Mouse (Mus musculus): Measurements from ENCODE around the gene Akap6. TPM values are rescaled to one million over a fixed set of nuclear protein-coding genes. Genes with fewer than 3 reads are reported as not detected.

Akap6 gene
- polyA plus RNA-seq, 1 experiment from 2014 or later: 10.8 TPM

DNA sequence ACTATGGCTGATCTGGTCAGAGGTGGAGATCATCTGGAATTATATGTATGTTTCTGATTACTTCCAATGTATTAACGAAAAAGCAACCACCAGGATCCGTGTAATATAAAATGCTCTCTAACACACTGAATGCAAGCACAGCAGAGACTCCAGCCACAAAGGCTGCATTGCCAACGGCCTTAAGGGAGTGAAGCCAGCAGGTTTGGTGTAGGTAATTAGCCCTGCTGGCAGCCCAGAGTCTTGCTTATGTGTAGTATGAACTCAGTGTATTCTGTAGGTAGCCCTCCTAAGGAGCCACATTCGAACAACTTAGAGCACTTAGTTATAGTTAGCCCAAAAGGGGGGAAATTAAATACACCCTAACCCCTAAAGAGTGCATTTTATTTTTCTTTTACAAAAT is 426.1 kb downstream of the Akap6 start:
- H3K4me3 ChIP-seq (ENCODE audit: low read length): no peak overlapping the region
- H3K9ac ChIP-seq (ENCODE audit: low read length): no peak overlapping the region
- no peak overlapping the region; the same call in 1 of the 2 replicates for H3K27ac ChIP-seq (ENCODE audit: low read length)
- ATAC-seq (replicated peaks; ENCODE audit: extremely low read depth, insufficient read depth, low FRiP score): no peak
- H3K36me3 ChIP-seq (ENCODE audit: control insufficient read depth, insufficient read depth): peaks cover 2% of the 10 kb centered on the region; the same call in 1 of the 2 replicates
- H3K4me1 ChIP-seq (ENCODE audit: control insufficient read depth, insufficient read depth, low read length): no peaks in the 10 kb centered on the region
- 81% methylated on average over 4 of the region's 4 CpGs for WGBS
- no peaks in the 10 kb centered on the region for H3K9me3 ChIP-seq (replicated peaks; ENCODE audit: control insufficient read depth, low read length)
- H3K27me3 ChIP-seq (ENCODE audit: control insufficient read depth, insufficient read depth, low read length): no peaks in the 10 kb centered on the region
- no peak overlapping the region for H3K4me2 ChIP-seq (ENCODE audit: low read depth, low read length)

DNA sequence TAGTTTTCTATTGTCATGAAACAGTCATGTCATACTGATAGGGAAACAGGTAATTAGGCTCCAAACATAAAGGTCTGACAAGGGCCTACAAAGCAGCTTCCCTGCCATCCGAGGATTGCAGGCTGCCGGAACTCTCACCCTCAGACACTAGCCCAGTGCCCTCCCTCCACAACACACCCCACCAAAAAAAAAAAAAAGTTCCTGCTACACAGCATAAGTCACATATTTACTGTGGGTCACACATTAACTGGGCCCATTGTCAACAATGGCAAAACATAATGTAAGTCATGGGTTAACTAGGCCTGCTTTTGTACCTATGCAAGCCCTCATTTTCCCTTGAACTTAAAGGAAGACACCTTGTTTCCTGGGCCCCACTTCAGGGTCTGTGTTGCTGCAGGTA is 435.0 kb downstream of the Akap6 start:
- Histone ChIP-seq H3K36me3 (ENCODE audit: control insufficient read depth, insufficient read depth) (no peaks in the 10 kb centered on the region), H3K9me3 (replicated peaks; ENCODE audit: control insufficient read depth, low read length) (no peaks in the 10 kb centered on the region), H3K4me2 (ENCODE audit: low read depth, low read length) (no peak overlapping the region), H3K27ac (ENCODE audit: low read length) (no peak overlapping the region), H3K9ac (ENCODE audit: low read length) (no peak overlapping the region), H3K4me1 (ENCODE audit: control insufficient read depth, insufficient read depth, low read length) (no peaks in the 10 kb centered on the region), H3K4me3 (ENCODE audit: low read length) (no peak overlapping the region), H3K27me3 (ENCODE audit: control insufficient read depth, insufficient read depth, low read length) (no peaks in the 10 kb centered on the region)
- ATAC-seq (replicated peaks; ENCODE audit: extremely low read depth, insufficient read depth, low FRiP score): no peak
- 86% methylated on average over 2 of the region's 2 CpGs for WGBS

DNA sequence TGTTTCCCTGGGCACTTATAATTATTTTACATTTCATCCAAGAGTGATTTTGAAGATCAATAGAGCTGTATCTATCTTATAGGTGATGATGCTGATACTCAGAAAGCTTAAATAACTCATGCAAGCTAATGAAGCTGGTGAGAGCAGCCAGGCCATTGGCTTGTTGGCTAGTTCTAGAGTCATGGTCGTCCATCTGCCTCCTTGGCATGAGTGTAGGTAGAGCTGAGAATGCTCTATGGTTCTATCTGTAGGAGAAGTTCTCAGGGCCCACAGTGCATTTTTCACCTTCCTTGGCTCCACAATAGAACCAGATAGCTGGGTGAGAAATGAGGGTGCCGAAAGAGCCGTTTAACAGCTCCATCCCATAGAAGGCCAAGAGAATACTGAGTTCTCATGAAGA is 438.1 kb downstream of the Akap6 start:
- Histone ChIP-seq H3K9me3 (replicated peaks; ENCODE audit: control insufficient read depth, low read length) (no peaks in the 10 kb centered on the region), H3K27me3 (ENCODE audit: control insufficient read depth, insufficient read depth, low read length) (no peaks in the 10 kb centered on the region), H3K36me3 (ENCODE audit: control insufficient read depth, insufficient read depth) (peaks cover 15% of the 10 kb centered on the region; the same call in 1 of the 2 replicates), H3K4me3 (ENCODE audit: low read length) (no peak overlapping the region), H3K27ac (ENCODE audit: low read length) (no peak overlapping the region), H3K4me2 (ENCODE audit: low read depth, low read length) (no peak overlapping the region), H3K9ac (ENCODE audit: low read length) (no peak overlapping the region), H3K4me1 (ENCODE audit: control insufficient read depth, insufficient read depth, low read length) (no peaks in the 10 kb centered on the region)
- 83% methylated on average over 3 of the region's 3 CpGs for WGBS
- no peak for ATAC-seq (replicated peaks; ENCODE audit: extremely low read depth, insufficient read depth, low FRiP score)

DNA sequence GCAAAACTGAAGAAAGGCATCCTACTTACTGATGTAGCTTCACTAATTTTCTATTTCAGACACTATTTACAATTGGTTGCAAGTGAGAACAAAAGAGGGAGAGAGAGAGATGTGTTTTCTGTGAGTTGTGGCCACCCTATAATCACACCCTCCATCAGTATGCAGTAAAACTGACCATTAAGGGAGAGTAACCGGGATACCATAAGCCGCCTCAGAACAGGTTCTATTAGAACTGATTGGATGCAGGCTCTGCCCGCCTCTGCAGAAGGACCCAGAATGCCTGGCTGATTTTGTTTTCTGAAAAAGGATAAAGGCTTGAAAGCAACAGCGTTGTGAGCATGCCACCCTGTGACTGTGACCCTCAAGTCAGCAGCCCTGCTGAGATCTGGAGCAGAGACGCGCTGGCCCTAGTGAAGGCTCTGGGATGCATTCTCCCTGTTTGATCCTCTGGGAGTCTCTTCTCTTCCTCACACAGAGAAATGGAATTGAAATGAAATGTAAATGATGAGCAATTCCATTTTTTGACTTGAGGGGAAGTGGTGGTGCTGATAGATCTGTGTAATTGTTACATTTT is 445.0 kb downstream of the Akap6 start:
- peaks cover 19% of the 10 kb centered on the region; the same call in 1 of the 2 replicates for H3K36me3 ChIP-seq (ENCODE audit: control insufficient read depth, insufficient read depth)
- no peak overlapping the region for H3K4me2 ChIP-seq (ENCODE audit: low read depth, low read length)
- no peak overlapping the region for H3K27ac ChIP-seq (ENCODE audit: low read length)
- no peaks in the 10 kb centered on the region for H3K27me3 ChIP-seq (ENCODE audit: control insufficient read depth, insufficient read depth, low read length)
- WGBS: 86% methylated on average over 6 of the region's 6 CpGs
- no peak for ATAC-seq (replicated peaks; ENCODE audit: extremely low read depth, insufficient read depth, low FRiP score)
- H3K9me3 ChIP-seq (replicated peaks; ENCODE audit: control insufficient read depth, low read length): no peaks in the 10 kb centered on the region
- no peaks in the 10 kb centered on the region for H3K4me1 ChIP-seq (ENCODE audit: control insufficient read depth, insufficient read depth, low read length)
- H3K4me3 ChIP-seq (ENCODE audit: low read length): no peak overlapping the region
- no peak overlapping the region for H3K9ac ChIP-seq (ENCODE audit: low read length)

DNA sequence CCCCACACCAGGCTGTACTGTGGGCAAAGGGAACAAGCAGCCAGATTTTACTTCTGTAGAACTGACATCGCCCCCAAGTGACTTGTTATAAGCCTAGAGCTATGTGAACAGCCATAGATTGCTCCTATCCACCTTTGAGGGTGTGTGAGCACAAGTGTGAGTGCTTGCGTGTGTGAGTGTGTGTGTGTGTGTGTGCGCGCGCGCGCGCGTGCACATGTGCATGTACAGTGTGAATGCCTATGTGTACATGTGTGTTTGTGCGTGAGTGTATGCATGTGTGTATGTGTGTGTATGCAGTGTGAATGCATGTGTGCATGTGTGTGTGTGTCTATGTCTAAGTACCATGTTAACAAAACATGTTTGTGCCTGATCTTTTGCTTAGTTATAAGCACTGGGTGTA is 445.6 kb downstream of the Akap6 start:
- no peak for ATAC-seq (replicated peaks; ENCODE audit: extremely low read depth, insufficient read depth, low FRiP score)
- Histone ChIP-seq H3K27me3 (ENCODE audit: control insufficient read depth, insufficient read depth, low read length) (no peaks in the 10 kb centered on the region), H3K4me2 (ENCODE audit: low read depth, low read length) (no peak overlapping the region), H3K4me1 (ENCODE audit: control insufficient read depth, insufficient read depth, low read length) (no peaks in the 10 kb centered on the region), H3K27ac (ENCODE audit: low read length) (no peak overlapping the region), H3K4me3 (ENCODE audit: low read length) (no peak overlapping the region), H3K9me3 (replicated peaks; ENCODE audit: control insufficient read depth, low read length) (peaks cover 2% of the 10 kb centered on the region; the same call in 1 of the 2 replicates), H3K36me3 (ENCODE audit: control insufficient read depth, insufficient read depth) (peaks cover 24% of the 10 kb centered on the region), H3K9ac (ENCODE audit: low read length) (no peak overlapping the region)
- 96% methylated on average over 10 of the region's 10 CpGs for WGBS

DNA sequence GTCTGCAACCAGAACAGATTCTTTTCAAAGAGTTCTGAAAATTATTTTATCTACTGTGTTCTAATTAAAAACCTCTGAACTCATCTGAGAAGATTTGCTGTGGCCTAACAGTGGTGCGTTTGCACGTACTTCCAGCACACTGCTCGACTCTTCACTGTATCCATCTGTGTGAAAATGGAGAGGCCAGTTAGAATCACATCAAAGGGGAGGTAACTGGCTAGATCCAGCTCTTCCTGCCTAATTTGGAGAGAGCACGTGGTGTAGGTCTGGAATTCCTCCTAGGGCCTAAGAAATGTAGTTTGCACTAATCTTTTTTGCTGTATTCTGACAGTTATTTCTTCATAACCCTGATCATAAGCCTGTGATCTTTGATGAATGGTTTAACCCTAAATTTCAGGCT is 446.3 kb downstream of the Akap6 start:
- no peak overlapping the region for H3K27ac ChIP-seq (ENCODE audit: low read length)
- no peak overlapping the region for H3K9ac ChIP-seq (ENCODE audit: low read length)
- no peaks in the 10 kb centered on the region for H3K27me3 ChIP-seq (ENCODE audit: control insufficient read depth, insufficient read depth, low read length)
- 63% methylated on average over 4 of the region's 4 CpGs for WGBS
- H3K9me3 ChIP-seq (replicated peaks; ENCODE audit: control insufficient read depth, low read length): peaks cover 6% of the 10 kb centered on the region; the same call in 1 of the 2 replicates
- no peaks in the 10 kb centered on the region for H3K4me1 ChIP-seq (ENCODE audit: control insufficient read depth, insufficient read depth, low read length)
- H3K4me3 ChIP-seq (ENCODE audit: low read length): no peak overlapping the region
- no peak overlapping the region for H3K4me2 ChIP-seq (ENCODE audit: low read depth, low read length)
- peaks cover 27% of the 10 kb centered on the region for H3K36me3 ChIP-seq (ENCODE audit: control insufficient read depth, insufficient read depth)
- no peak for ATAC-seq (replicated peaks; ENCODE audit: extremely low read depth, insufficient read depth, low FRiP score)

DNA sequence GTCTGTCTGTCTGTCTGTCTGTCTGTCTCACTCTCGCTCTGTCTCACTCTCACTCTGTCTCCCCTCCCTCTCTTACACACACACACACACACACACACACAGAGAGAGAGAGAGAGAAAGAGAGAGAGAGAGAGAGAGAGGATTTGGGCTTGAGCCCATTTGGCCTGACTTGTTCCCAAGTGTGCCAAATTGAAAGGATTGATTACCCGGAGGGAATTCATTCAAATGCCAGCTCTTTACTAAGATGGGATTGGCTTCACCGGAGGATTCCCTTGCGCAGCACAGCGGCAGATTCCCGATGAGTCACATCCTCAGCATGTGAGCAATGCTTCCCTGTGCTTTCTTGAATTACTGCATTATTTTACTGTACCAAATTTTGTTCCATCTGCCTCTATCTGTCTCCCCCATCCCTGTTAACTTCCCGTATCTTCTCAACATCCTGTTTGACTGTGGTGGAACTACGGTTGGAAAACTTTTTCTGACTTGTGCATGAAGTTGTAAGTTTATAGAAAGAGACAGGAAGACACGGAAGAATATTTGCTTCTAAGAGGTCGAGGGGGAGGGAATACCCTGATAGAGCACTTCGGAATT is 447.4 kb downstream of the Akap6 start:
- H3K27me3 ChIP-seq (ENCODE audit: control insufficient read depth, insufficient read depth, low read length): no peaks in the 10 kb centered on the region
- peaks cover 6% of the 10 kb centered on the region; the same call in 1 of the 2 replicates for H3K9me3 ChIP-seq (replicated peaks; ENCODE audit: control insufficient read depth, low read length)
- H3K4me3 ChIP-seq (ENCODE audit: low read length): no peak overlapping the region
- H3K36me3 ChIP-seq (ENCODE audit: control insufficient read depth, insufficient read depth): peaks cover 20% of the 10 kb centered on the region
- peak overlapping the region; percentile 7 for H3K4me2 ChIP-seq (ENCODE audit: low read depth, low read length)
- no peak overlapping the region for H3K27ac ChIP-seq (ENCODE audit: low read length)
- H3K4me1 ChIP-seq (ENCODE audit: control insufficient read depth, insufficient read depth, low read length): no peaks in the 10 kb centered on the region
- WGBS: 49% methylated on average over 11 of the region's 11 CpGs
- ATAC-seq (replicated peaks; ENCODE audit: extremely low read depth, insufficient read depth, low FRiP score): no peak; the same call in 1 of the 2 replicates
- H3K9ac ChIP-seq (ENCODE audit: low read length): no peak overlapping the region

DNA sequence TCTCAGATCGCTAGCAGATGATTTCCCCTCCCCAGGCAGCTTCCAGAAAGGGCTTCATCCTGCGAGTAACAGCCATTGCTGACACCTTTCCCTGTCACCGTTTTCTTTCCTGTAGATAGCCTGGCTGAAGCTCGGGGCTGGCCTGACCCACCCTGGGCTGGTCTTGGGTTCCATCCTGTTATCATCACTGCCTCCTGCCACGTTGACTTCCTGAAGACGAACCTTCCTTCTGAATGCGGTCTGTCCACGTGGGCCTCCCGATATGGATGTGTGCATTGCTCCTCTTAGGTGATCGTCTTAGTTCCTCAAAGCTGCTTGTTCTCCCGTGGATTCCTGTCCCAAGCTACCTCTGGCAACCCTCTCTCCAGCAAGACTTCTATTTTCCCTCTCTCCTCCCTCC is 448.5 kb downstream of the Akap6 start:
- peaks cover 16% of the 10 kb centered on the region for H3K36me3 ChIP-seq (ENCODE audit: control insufficient read depth, insufficient read depth)
- no peak overlapping the region for H3K27ac ChIP-seq (ENCODE audit: low read length)
- H3K27me3 ChIP-seq (ENCODE audit: control insufficient read depth, insufficient read depth, low read length): no peaks in the 10 kb centered on the region
- no peak for ATAC-seq (replicated peaks; ENCODE audit: extremely low read depth, insufficient read depth, low FRiP score)
- no peak overlapping the region for H3K4me2 ChIP-seq (ENCODE audit: low read depth, low read length)
- H3K4me3 ChIP-seq (ENCODE audit: low read length): no peak overlapping the region
- H3K9ac ChIP-seq (ENCODE audit: low read length): no peak overlapping the region
- H3K9me3 ChIP-seq (replicated peaks; ENCODE audit: control insufficient read depth, low read length): peaks cover 6% of the 10 kb centered on the region; the same call in 1 of the 2 replicates
- H3K4me1 ChIP-seq (ENCODE audit: control insufficient read depth, insufficient read depth, low read length): no peaks in the 10 kb centered on the region
- WGBS: 45% methylated on average over 11 of the region's 11 CpGs

DNA sequence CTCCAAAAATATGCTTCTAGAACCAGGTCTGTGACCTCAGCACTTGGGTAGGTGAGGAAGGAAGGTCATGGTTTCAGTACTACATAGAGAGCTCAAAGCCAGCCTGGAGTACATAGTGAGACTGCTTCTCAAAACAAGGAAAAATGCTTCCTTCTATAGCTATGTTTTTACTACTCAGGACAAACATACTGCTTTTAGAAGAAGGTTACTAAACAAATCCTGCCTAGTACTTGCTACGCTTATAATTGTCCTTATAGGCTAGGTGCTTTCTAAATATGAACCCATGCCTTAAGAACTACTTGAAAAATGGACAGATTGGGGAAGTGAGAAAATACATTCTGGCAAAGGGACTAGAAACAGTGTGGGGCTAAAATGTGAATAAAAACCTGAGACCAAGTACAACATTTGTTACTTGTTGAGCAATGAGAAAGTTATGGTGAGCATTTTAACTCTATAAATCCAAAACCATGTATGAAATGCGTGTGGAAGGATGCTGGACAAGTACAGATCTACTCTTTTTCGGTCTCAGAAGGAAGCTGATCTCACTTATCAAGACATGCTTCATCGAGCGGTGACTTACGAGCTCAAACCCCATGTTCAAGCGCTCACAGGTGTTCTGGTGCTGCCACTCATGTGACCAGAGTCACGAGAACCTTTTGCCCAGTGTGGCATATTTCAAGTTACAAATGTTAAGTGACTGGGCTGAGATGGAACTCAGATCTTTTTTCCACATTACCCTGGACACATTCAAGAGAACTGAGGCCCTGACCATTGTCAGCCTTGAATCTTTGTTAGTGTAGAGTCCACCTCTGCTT is 469.2 kb downstream of the Akap6 start:
- no peak for ATAC-seq (replicated peaks; ENCODE audit: extremely low read depth, insufficient read depth, low FRiP score)
- no peaks in the 10 kb centered on the region for H3K9me3 ChIP-seq (replicated peaks; ENCODE audit: control insufficient read depth, low read length)
- no peak overlapping the region for H3K4me2 ChIP-seq (ENCODE audit: low read depth, low read length)
- H3K27me3 ChIP-seq (ENCODE audit: control insufficient read depth, insufficient read depth, low read length): no peaks in the 10 kb centered on the region
- no peaks in the 10 kb centered on the region for H3K36me3 ChIP-seq (ENCODE audit: control insufficient read depth, insufficient read depth)
- H3K4me1 ChIP-seq (ENCODE audit: control insufficient read depth, insufficient read depth, low read length): no peaks in the 10 kb centered on the region
- H3K9ac ChIP-seq (ENCODE audit: low read length): no peak overlapping the region
- no peak overlapping the region for H3K4me3 ChIP-seq (ENCODE audit: low read length)
- 84% methylated on average over 8 of the region's 8 CpGs for WGBS
- H3K27ac ChIP-seq (ENCODE audit: low read length): no peak overlapping the region
